Mouse (Mus musculus) fibroblast of lung, adult 2 months (primary cell): ENCODE measurements around the gene Hspb7.

Experiments
- DNase-seq: peaks from one replicate; pipeline ENCODE4 v3.0.0-alpha.2; 2011; ENCODE audit warnings: low read depth

Gene Hspb7

DNA sequence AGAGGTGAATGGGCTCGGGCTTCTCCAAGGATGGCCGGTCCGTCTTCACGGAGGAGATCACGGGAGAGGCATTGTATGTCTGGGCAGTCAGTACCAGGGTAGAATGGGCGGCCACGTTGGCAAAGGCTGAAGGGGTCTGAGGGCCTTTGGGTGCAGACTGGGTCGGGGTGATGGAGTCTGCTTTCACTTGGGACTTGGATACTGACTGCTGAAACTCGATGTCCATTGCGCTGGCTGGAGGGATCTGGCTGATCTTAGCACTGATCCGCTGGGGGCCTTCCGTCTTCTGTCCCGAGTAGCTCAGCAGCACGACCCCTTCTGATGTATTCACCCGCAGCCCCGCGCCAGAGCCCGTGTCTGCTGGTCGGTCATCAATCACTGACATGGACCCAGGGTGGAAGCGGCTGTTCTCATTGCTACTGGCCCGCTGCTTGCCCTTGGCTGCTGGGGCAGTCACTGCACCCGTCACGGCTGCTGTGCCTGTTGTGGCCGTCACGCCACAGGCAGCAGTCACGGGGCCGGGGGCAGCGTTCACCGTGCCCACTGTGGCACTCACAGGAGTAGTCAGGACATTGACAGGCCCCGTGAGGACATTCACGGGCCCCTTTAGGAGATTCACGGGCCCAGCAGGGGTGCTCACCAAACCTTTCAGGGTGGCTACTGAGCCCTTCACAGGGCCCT lies 52.2 kb downstream of the Hspb7 start:
- no peak for DNase-seq

DNA sequence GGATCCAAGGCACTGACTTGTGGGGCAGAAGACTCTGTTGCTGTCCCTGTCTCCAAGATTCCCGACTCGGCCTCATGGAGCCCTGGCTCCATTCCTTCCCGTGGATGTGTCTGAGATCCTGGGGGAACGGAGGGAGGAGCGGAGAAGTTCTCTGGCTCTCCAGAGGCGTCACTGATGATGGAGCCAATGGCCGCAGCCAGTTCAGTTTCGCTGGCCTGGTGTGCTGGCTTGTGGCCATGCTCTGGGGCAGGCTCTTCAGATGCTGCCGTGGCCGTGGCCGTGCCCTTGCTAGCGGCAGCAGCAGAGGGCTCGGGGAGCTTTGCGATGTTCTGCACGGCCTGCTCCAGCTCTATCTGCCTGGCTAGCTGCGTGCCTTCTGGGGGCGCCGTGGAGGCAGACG lies 53.9 kb downstream of the Hspb7 start:
- DNase-seq, result no peak
